Mouse (Mus musculus) lung, adult 2 months (tissue): ENCODE data around the gene Adprm.

Experiments
- CTCF ChIP-seq: fragments of 200-500 bp; IDR thresholded peaks from 2 replicates; pipeline ENCODE4 v1.5.1; 2011; ENCODE audit warnings: mild to moderate bottlenecking, low read length, control low read depth; ENCODE audit not compliant: insufficient read depth
- POLR2A ChIP-seq: fragments of 200-500 bp; IDR thresholded peaks from 2 replicates; pipeline ENCODE4 v1.6.1; 2011; ENCODE audit warnings: low read depth, mild to moderate bottlenecking, control low read depth, low read length, borderline replicate concordance; ENCODE audit errors: extremely low read depth

DNA sequence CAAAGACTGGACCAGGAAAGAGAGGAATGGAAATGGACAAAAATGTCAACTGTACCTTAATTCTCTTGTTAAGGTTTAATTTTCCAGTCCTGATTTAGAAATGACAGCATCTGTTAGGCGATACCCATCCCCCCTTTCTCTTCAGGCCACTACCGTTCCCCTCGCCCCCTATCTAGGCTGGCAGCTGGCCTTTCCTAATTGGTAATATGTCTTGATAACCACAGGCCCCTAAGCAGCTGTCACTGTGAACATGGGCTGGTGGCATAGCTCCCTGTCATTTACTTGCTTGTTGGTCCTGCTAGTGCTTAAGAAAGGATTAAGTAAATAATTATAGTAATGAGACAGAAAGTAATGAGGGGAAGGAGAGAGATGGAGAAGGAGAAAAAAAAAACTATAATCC, 25.0 kb upstream of the Adprm start:
- TF ChIP-seq POLR2A, result no peak
- no peak for TF ChIP-seq CTCF
